Mouse (Mus musculus) midbrain, embryonic 14.5 days (tissue): ENCODE measurements around the gene Zc2hc1c. TPM values are rescaled to one million over a fixed set of nuclear protein-coding genes. Genes with fewer than 3 reads are reported as not detected.

ENCODE experiments used
- ATAC-seq: fragments of 200-750 bp; cut with Nextera tagmentation; 2 replicates; pipeline ENCODE4 v1.8.0; 2017; ENCODE audit warnings: moderate number of reproducible peaks, moderate library complexity; ENCODE audit not compliant: low FRiP score, low TSS enrichment
- DNase-seq: peaks from one replicate; pipeline ENCODE4 v3.0.0-alpha.2; 2015
- H3K27ac ChIP-seq: fragments of 300-500 bp; sonication (generic); replicated peaks from 2 replicates; pipeline ENCODE4 v1.5.1; 2014; ENCODE audit warnings: mild to moderate bottlenecking, low read depth, low read length, moderate library complexity
- H3K27me3 ChIP-seq: fragments of 300-500 bp; sonication (generic); 2 replicates; pipeline ENCODE4 v1.6.1; 2014; ENCODE audit warnings: low read length, control low read depth, mixed read lengths; ENCODE audit not compliant: control insufficient read depth, insufficient read depth
- H3K36me3 ChIP-seq: fragments of 300-500 bp; sonication (generic); 2 replicates; pipeline ENCODE4 v1.6.1; 2014; ENCODE audit warnings: low read length, control low read depth; ENCODE audit not compliant: control insufficient read depth, insufficient read depth
- H3K4me1 ChIP-seq: fragments of 300-500 bp; sonication (generic); 2 replicates; pipeline ENCODE4 v1.6.1; 2014; ENCODE audit warnings: mild to moderate bottlenecking, antibody characterized with exemption, low read length, control low read depth; ENCODE audit not compliant: control insufficient read depth, insufficient read depth
- H3K4me2 ChIP-seq: fragments of 300-500 bp; sonication (generic); 2 replicates; pipeline ENCODE4 v1.6.1; 2014; ENCODE audit warnings: mild to moderate bottlenecking, low read length, moderate library complexity
- H3K4me3 ChIP-seq: fragments of 300-500 bp; sonication (generic); replicated peaks from 2 replicates; pipeline ENCODE4 v1.5.1; 2014; ENCODE audit warnings: low read depth, low read length
- H3K9ac ChIP-seq: fragments of 300-500 bp; sonication (generic); replicated peaks from 2 replicates; pipeline ENCODE4 v1.6.1; 2014; ENCODE audit warnings: mild to moderate bottlenecking, low read length, moderate library complexity
- H3K9me3 ChIP-seq: fragments of 300-500 bp; sonication (generic); 2 replicates; pipeline ENCODE4 v1.6.1; 2016; ENCODE audit warnings: low read length, control low read depth, mixed read lengths; ENCODE audit not compliant: control insufficient read depth
- WGBS: fragments of 180-500 bp; shearing (Covaris S2); extraction: QIAGEN DNeasy Blood & Tissue Kit; methylation state at CpG from one replicate; pipeline ENCODE4 v1.1.7; 2014; 5-methylcytosine and 5-hydroxymethylcytosine counted together
- polyA plus RNA-seq: library from polyadenylated mRNA; unstranded; fragments of >200 nt; fragmentation: Nextera tagmentation; extraction: Ambion mirVana; gene quantifications from 2 replicates; pipeline ENCODE4 v1.2.1, GENCODE M21; 2014

Zc2hc1c gene
- polyA plus RNA-seq, 1 experiment from 2014 or later = 1.6 TPM

DNA sequence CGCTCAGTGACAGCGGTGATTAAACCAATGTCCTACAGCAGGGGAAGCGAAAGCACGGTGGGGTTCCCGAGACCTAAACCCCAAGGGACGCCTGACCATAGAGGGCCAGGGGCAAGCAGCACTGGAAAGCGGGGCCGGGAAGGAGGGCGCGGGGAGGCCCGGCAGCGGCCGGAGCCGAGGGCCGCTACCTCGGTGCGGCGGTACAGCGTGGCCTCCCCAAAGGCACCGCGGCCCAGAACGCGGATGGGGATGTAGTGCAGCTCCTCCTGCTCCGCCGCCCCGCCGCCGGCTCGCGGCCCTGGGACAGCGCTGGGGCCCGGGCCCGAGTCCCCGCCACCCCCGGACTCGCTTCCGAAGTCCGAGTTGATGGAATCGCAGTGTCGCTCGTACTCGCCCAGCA, 50.4 kb downstream of the Zc2hc1c start:
- peak overlapping the region; percentile 97 for H3K9ac ChIP-seq
- ATAC-seq (peak; percentile 64), DNase-seq (no peak)
- no peaks in the 10 kb centered on the region for H3K27me3 ChIP-seq
- peak overlapping the region; percentile 82 for H3K27ac ChIP-seq
- peaks cover 7% of the 10 kb centered on the region; the same call in 1 of the 2 replicates for H3K4me1 ChIP-seq
- no peaks in the 10 kb centered on the region for H3K9me3 ChIP-seq
- H3K4me3 ChIP-seq = peak overlapping the region; percentile 98
- peaks cover 29% of the 10 kb centered on the region for H3K36me3 ChIP-seq
- H3K4me2 ChIP-seq = peak overlapping the region; percentile 75
- under 1% methylated on average over 38 of the region's 42 CpGs for WGBS

DNA sequence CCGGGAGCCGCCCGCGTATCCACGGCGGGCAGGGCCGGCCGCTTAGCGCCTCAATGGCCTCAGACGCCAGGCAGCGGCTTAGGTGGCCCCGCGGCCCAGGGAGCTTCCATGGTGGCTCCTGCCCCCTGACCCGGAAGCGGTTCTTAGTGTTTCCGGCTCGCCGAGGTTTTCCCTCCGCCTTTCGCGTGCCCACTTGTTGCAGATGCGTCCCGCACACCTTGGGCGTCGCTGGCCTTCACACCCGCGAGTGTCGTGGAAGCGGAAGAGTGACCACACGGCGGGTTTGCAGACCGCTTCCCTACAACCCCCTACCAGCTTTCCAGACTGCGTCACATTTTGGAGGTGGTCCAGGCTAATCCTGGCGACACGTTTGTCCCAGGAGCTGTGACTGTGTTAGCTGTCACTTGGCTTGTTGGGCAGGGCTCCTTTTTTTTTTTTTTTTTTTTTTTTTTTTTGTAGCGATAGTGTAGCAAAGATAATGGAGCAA, 50.9 kb downstream of the Zc2hc1c start, which contains the start of gene Nek9:
Gene Nek9 (minus strand): TSS at position 120 of the 487 bp plus-strand sequence.
- peaks cover 7% of the 10 kb centered on the region; the same call in 1 of the 2 replicates for H3K4me1 ChIP-seq
- peaks cover 28% of the 10 kb centered on the region for H3K36me3 ChIP-seq
- H3K27ac ChIP-seq = peak within 1 kb of the TSS; percentile 82
- H3K27me3 ChIP-seq = no peaks in the 10 kb centered on the region
- H3K9ac ChIP-seq = peak within 1 kb of the TSS; percentile 97
- DNase-seq (peak; percentile 98), ATAC-seq (peak; percentile 89)
- peak within 1 kb of the TSS; percentile 75 for H3K4me2 ChIP-seq
- H3K4me3 ChIP-seq = peak within 1 kb of the TSS; percentile 98
- no peaks in the 10 kb centered on the region for H3K9me3 ChIP-seq
- under 1% methylated on average over 36 of the region's 36 CpGs for WGBS

DNA sequence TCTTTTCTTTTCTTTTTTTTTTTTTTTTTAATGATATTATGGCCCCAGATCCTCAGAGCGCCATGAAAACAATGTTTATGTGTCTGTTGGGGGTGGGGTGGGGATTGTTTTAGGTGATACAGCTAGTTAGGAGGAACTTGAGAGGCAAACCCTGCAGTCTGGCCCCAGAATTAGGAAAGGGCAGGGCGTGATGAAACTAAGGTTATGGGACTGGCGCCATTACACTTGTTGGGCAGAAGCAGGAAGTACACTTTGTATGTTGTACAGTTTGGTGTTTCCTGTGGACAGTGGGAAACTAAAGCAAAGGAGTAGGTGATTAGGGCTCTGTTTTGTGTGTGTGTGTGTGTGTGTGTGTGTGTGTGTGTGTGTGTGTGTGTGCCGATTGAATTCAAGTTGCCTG, 51.6 kb downstream of the Zc2hc1c start:
- Histone ChIP-seq H3K9ac (no peak overlapping the region), H3K36me3 (peaks cover 25% of the 10 kb centered on the region), H3K4me1 (peaks cover 7% of the 10 kb centered on the region; the same call in 1 of the 2 replicates), H3K4me2 (peak overlapping the region; percentile 75), H3K27ac (no peak overlapping the region), H3K9me3 (no peaks in the 10 kb centered on the region), H3K27me3 (no peaks in the 10 kb centered on the region), H3K4me3 (no peak overlapping the region)
- 45% methylated on average over 4 of the region's 4 CpGs for WGBS
- DNase-seq = no peak
- no peak for ATAC-seq

DNA sequence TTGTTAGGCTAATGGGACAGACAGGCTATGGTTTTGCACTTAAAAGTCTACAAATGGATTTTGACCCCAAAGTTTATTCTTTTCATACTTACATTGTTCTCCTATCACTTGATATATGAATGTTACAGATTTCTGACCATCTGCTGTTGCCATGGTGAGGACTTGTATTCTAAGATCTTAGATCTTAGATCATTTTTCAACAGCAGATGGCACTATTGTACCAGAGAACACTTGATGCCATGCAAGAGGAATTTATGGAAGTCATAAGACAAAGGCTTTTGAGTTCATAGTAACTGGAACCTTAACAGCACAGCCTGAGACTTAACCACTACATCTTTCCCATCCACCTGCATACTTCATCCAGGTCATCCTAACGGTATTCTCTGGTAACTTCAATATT, 52.7 kb downstream of the Zc2hc1c start:
- DNase-seq (peak; percentile 95), ATAC-seq (no peak)
- no peaks in the 10 kb centered on the region for H3K9me3 ChIP-seq
- no peaks in the 10 kb centered on the region for H3K27me3 ChIP-seq
- 69% methylated on average over 1 of the region's 1 CpGs for WGBS
- H3K27ac ChIP-seq = 0 out of 2 replicates have a peak overlapping the region, but pooled peaks have one; percentile 17
- no peak overlapping the region for H3K4me2 ChIP-seq
- peaks cover 21% of the 10 kb centered on the region for H3K36me3 ChIP-seq
- no peak overlapping the region for H3K9ac ChIP-seq
- no peak overlapping the region for H3K4me3 ChIP-seq
- H3K4me1 ChIP-seq = peaks cover 7% of the 10 kb centered on the region; the same call in 1 of the 2 replicates

DNA sequence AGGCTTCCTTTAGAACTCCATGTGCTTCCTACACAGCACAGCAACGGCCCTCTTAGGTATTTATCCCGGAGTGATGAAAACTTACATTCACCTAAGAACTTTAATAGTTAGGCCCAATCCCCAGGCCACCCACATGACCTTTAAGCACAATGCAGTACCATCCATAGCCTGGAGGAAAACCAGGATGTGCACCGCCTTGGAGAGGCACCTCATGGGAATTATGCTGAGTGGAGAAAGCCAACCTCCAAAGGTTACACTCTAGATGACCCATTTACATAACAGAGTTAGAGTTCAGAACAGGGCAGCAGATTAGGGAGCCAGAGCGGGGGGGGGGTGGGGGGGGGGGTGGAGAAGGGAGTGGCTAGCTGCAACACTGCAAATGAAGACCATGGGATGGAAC, 53.9 kb downstream of the Zc2hc1c start:
- WGBS = 77% methylated on average over 4 of the region's 4 CpGs

GRCm38 (mm10) chr12:85344252-85344651, 55.9 kb downstream of the Zc2hc1c start:
- 84% methylated on average over 7 of the region's 7 CpGs for WGBS
- H3K9me3 ChIP-seq = no peaks in the 10 kb centered on the region

More for the DNA sequence above, 53.9 kb downstream of the Zc2hc1c start:
- ATAC-seq (no peak), DNase-seq (no peak)
- Histone ChIP-seq H3K4me1 (peaks cover 7% of the 10 kb centered on the region; the same call in 1 of the 2 replicates), H3K4me3 (no peak overlapping the region), H3K9ac (no peak overlapping the region), H3K27ac (no peak overlapping the region), H3K36me3 (peaks cover 18% of the 10 kb centered on the region), H3K9me3 (no peaks in the 10 kb centered on the region), H3K27me3 (no peaks in the 10 kb centered on the region), H3K4me2 (no peak overlapping the region)

GRCm38 (mm10) chr12:85345559-85345958, 57.2 kb downstream of the Zc2hc1c start:
- Histone ChIP-seq H3K4me1 (no peaks in the 10 kb centered on the region), H3K9ac (no peak overlapping the region), H3K36me3 (peaks cover 37% of the 10 kb centered on the region), H3K9me3 (no peaks in the 10 kb centered on the region), H3K4me2 (no peak overlapping the region), H3K27me3 (no peaks in the 10 kb centered on the region), H3K4me3 (no peak overlapping the region), H3K27ac (no peak overlapping the region)
- ATAC-seq (no peak), DNase-seq (no peak)
- 94% methylated on average over 6 of the region's 6 CpGs for WGBS

More at GRCm38 (mm10) chr12:85344252-85344651, 55.9 kb downstream of the Zc2hc1c start:
- Histone ChIP-seq H3K9ac (no peak overlapping the region), H3K4me3 (no peak overlapping the region), H3K4me1 (no peaks in the 10 kb centered on the region), H3K36me3 (peaks cover 29% of the 10 kb centered on the region), H3K4me2 (no peak overlapping the region), H3K27ac (no peak overlapping the region), H3K27me3 (no peaks in the 10 kb centered on the region)
- no peak for DNase-seq
- no peak for ATAC-seq

- DNase-seq (peak; percentile 93), ATAC-seq (no peak)
- Histone ChIP-seq H3K9ac (no peak overlapping the region), H3K4me1 (no peaks in the 10 kb centered on the region), H3K27me3 (no peaks in the 10 kb centered on the region), H3K4me3 (no peak overlapping the region), H3K4me2 (no peak overlapping the region), H3K9me3 (no peaks in the 10 kb centered on the region), H3K36me3 (peaks cover 38% of the 10 kb centered on the region), H3K27ac (no peak overlapping the region)
- WGBS = 68% methylated on average over 3 of the region's 3 CpGs
These were observed 58.0 kb downstream of the Zc2hc1c start for GRCm38 (mm10) chr12:85346374-85346773.

GRCm38 (mm10) chr12:85347196-85347595, 58.8 kb downstream of the Zc2hc1c start:
- no peak overlapping the region for H3K4me2 ChIP-seq
- DNase-seq (no peak), ATAC-seq (no peak)
- no peak overlapping the region for H3K9ac ChIP-seq
- no peak overlapping the region for H3K27ac ChIP-seq
- no peaks in the 10 kb centered on the region for H3K27me3 ChIP-seq
- H3K4me1 ChIP-seq = no peaks in the 10 kb centered on the region
- no peaks in the 10 kb centered on the region for H3K9me3 ChIP-seq
- 81% methylated on average over 3 of the region's 3 CpGs for WGBS
- peaks cover 40% of the 10 kb centered on the region for H3K36me3 ChIP-seq
- H3K4me3 ChIP-seq = no peak overlapping the region
